Mouse (Mus musculus) heart, postnatal 14 days (tissue): Measurements from ENCODE around the gene Sarm1. TPM values are rescaled to one million over a fixed set of nuclear protein-coding genes. Genes with fewer than 3 reads are reported as not detected.

Experiments
- DNase-seq, 2 experiments: peaks; one replicate each; pipeline ENCODE4 v3.0.0; 2021 to 2022
- intact Hi-C: fragments of 180-260 bp; cut with DNase I; formaldehyde crosslinking; loops from one replicate; pipeline ENCODE4 v1.15.1; 2025
- total RNA-seq, 2 experiments: library from RNA; stranded (reverse); gene quantifications; 2 replicates each; pipeline ENCODE4 v1.2.3; 2021

Gene Sarm1
- total RNA-seq, 2 experiments from 2014 or later = 0.37 to 0.79 TPM

DNA sequence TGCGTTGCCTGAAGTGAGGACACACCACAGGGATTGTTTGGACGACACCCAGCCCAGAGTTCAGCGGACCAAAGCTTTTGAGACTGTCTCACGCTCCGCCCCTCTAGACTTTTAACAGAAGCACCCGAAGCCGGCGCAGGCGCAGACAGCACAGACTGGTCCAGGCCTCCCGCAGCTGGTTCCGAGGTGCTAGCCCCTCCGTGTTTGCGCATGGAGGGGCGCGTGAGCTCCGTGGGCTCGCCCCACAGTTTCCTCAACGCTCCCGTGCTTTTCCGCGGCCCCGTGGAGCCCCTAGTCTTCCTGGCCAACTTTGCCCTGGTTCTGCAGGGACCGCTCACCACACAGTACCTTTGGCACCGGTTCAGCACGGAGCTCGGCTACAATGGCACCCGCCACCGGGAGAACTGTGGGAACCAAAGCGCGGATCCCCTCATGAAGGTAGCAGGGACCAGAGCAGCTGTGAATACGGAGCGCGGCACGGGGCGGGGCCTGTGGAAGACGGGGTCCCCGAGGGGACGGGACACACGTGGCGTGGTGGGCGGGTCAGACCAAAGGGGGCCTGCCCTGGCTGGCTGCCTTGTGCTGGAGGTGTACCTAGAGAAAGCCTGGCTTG lies 31.9 kb downstream of the Sarm1 start, which contains the start of gene Slc46a1:
TSS of gene Slc46a1 (plus strand) at position 130 of the 613 bp plus-strand sequence.
- intact Hi-C loops = no loop called here
- DNase-seq = peak; percentile 84 to 89

DNA sequence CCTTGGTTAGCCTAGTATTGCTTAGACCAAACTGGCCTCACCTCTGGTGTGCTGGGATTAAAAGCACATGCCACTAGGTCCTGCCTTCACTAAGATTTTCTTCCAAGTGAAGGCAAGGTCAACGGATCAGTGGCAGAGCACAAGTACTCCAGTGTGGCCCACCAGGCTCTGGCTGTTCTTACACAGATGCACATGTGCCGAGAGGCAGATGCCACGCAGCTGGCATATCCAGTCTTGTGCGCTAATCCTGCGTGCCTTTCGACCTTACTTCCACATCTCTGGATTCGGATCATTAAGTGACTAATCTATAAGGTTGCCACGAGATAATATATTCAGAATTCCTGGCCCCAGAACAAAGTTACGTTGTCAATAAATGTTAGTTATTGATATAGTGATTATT lies 32.4 kb downstream of the Sarm1 start:
- intact Hi-C loops = no loop called here
- DNase-seq = no peak

DNA sequence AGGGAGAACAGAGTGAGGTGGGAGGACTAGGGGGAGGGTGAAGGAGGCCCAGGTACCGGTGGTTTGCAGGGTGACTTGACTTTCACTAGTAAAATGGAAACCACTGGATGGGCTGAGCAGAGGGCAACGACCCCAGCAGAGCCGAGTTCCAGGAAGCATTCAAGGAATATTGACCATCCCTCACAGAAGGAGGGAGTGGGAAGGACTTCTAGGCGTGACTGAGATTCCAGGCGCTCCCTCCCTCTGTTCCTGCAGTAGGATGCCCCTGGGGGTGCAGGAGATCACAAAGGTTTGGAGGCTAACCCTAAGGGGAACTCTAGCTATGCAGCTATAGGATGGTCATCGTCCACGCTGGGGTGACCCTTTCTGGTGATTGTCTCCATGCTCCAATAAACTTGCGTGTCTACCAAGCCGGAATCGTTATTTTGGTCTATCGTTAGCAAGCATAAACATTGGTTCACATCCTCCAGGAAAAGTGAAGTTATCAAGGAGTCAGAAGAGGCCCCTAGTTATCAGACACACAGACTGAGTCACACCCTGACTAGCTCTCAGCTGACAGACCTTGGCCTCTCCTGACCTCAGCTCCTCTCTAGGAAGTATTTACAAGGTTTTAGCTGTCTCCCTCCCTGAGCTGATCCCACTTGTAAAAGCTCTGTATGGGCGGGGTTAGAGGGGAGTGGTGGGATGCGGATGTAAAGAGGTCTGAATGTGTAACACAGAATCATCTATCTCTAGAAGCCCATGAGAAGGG lies 34.1 kb downstream of the Sarm1 start:
- intact Hi-C loops = no loop called here
- DNase-seq = no peak

DNA sequence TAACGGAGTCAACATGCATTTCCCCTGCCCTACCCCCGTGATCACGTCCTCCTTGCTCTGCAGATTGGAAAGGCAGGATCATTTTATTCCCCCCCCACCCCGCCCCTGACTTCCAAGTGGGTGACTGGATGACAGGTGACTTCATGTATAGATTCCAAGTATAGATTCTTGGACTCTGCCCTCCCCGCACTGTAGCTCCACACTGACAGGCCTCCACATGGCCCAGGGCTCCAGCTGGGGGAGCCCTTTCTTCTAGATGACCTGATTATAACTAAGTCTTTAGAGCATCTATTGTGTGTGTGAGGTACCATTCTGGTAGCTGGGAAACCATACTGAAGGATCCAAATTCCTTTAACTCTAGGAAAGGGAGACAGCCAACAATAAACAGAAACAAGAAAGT lies 34.9 kb downstream of the Sarm1 start:
- intact Hi-C loops = no loop called here

DNA sequence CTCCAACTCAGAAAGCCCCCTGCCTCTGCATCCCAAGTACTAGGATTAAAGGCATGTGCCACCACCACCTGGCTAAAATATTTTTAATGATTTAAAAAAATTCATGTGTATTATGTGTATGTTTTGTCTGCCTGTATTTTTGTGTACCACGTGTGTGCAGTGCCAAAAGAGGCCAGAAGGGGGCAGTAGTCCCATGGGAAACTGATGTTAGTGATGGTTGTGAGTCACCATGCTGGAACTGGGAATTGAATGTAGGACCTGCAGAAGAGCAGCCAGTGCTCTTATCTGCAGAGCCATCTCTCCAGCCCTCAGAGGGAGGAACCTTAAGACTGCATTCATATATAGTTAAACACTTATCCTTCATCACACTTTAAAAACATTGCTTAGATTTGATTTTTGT lies 35.7 kb downstream of the Sarm1 start:
- intact Hi-C loops = no loop called here
- no peak for DNase-seq

More for the DNA sequence above, 34.9 kb downstream of the Sarm1 start:
- no peak for DNase-seq

DNA sequence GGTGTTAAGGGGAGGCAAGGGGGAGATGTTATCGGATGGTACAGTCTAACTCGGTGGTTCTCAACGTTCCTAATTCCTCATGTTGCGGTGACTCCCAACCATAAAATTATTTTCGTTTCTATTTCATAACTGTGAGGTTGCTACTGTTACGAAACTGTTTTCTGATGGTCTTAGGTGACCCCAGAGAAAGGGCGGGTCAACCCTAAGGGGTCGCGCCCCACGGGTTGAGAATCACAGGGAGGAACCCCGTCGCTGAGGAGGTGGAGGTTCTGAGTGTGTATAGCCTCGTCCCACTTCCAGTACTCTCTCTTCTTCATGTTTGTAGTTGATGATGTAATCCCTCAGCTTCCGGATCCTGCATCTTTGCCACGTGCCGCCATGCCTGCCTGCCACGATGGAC lies 38.8 kb downstream of the Sarm1 start:
- intact Hi-C loops = no loop called here
- DNase-seq = no peak

DNA sequence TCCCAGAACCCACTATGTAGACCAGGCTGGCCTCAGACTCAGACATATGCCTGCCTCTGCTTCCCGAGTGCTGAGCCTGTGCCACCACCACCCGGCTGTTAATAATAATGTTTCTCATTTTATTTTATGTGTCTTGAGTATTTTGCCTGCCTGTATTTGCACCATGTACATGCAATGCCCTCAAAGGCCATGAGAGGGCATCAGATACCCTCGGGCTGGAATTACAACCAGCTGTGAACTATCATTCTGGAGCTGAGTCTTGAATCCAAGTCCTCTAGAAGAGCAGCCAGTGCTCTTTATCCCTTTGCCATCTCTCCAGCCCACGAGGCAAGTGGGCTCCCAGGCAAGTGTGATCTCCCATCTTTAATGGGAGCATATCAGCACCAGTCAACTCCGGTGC lies 42.2 kb downstream of the Sarm1 start:
- intact Hi-C loops = no loop called here
- peak; percentile 26 to 56 for DNase-seq

DNA sequence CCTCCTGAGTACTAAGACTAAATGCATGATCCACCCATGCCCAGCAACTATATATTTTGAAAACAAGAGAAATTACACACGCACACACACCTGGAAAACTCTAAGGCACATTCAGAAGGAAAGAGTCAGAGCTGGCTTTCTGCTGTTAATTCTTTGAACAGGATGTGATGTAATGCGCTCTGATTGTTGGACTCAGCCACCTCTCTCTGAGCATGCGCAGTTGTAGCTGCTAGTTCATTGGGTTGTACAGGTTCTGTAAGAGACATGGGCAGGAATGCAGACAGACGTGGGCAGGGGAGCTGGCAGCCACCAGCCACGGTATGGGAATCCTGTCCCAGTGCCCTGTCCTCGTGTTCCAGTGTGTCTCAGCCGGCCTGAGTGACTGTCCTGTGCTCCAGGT lies 43.3 kb downstream of the Sarm1 start:
- intact Hi-C loops = loop anchor here (5.0 kb wide), 1 partner anchor 92 kb away; no protein-coding TSS in a partner anchor
- no peak for DNase-seq

DNA sequence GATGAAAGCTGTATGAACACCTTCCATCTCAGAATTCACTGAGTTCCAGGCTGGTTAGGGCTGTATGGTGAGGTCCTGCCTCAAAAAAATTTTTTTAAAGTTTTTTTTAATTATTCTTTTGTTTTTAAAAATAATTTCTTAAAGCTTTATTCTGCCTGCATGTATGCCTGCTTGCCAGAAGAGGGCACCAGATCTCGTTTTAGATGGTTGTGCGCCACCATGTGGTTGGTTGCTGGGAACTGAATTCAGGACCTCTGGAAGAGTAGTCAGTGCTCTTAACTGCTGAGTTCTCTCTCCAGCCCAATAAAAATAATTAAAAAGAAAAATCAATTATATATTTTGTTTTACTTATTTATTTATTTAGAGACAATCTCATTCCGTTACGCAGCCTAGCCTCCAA lies 43.9 kb downstream of the Sarm1 start:
- intact Hi-C loops = loop anchor here (5.0 kb wide), 1 partner anchor 91 kb away; no protein-coding TSS in a partner anchor
- peak; percentile 56 to 75 for DNase-seq

DNA sequence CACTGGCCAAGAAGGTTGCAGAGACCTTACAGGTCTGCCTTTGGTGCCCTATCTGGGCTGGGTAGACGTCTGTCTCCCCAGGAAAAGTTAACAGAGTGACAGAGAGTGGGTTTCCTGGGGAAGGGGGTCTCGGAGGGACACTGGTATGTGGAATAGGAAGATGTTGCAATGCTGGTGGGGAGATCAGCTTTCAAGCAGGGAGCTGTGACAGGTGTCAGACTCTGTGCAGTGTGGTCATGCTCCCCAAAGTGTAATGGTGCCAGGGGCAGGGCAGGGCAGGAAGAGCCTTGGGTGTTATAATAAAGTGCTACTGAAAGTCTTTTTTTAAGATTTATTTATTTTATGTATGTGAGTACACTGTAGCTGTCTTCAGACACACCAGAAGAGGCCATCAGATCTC lies 47.2 kb downstream of the Sarm1 start:
- intact Hi-C loops = loop anchor here (5.0 kb wide), 1 partner anchor 88 kb away; no protein-coding TSS in a partner anchor
- DNase-seq = no peak

DNA sequence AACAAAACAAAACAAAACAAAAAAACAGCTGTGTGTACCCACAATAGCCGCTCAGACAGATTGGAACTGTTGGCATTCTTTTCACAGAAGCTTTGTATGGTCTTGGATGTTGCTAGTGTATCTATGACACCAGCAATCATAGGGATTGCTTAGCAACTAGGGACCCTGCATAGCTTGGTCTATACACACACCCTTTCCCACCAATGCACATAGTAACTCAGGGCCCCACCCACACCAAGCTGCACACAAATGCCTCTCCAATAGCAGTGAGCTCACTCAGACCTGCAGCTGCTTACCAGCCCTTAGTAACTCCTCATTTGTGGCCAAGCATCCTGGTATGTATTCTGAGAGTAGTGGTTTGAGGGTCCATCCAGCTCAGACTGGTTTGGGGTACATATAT lies 49.3 kb downstream of the Sarm1 start:
- intact Hi-C loops = no loop called here
- no peak for DNase-seq

DNA sequence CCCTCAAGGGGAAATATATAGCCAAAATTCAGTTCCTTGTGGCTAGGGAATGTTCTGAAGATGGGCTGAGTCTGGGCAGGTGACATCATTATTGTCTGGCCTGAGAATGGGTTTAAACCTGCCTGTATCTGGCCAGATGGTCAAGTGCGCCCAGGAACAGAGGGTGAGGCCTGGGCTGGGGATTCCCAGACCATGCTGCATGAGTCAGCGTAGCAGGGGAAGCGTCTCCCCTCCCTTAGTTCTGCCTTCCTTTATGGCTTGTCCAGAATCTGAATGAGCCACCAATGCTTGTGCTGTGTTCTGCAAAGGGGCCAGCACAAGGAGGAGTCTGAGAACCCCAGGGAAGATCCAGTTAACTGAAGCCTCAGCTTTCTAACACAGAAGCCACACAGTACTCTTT lies 50.4 kb downstream of the Sarm1 start:
- DNase-seq = no peak
- intact Hi-C loops = no loop called here

DNA sequence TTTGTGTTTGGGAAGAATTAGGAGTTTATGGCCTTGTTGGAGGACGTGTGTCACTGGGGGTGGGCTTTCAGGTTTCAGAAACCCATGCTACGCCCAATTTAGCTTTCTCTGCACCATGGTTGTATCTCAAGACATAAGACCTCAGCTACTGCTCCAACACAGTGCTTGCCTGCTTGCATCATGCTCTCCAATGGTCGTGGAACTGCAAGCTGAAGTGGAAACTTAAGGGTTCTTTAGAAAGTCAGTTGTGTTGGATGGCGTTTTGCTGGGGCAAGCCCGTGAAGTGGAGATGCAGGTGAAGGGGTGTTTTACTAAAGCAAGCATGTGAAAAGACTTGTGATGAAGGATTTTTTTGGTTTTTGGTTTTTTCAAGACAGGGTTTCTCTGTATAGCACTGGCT lies 54.4 kb downstream of the Sarm1 start:
- intact Hi-C loops = no loop called here
- no peak for DNase-seq

DNA sequence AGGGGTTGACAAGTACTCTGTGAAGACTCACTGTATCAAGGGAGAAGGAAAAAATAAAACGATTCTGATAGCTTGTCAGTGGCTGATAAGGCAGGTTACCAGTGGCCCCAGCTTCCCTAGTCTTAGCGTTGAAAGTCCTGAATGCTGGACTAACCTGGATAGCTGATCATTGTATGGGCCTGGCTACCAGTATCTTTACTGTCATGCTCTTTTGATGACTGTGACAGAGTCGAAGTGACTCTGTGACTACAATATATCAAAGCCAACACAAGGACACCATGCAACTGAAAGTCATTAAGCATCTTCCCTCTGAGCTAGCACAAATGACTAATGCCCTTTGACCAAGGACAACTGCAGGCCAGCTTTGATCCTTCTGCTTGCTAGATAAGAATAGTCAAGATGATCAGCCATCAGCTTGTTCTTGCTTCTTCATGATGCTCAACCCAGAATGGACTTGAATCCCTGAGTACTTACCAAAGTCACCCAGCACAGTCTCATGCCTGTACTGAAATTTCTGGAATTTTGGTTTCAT lies 59.1 kb downstream of the Sarm1 start:
- intact Hi-C loops = no loop called here
- no peak for DNase-seq

DNA sequence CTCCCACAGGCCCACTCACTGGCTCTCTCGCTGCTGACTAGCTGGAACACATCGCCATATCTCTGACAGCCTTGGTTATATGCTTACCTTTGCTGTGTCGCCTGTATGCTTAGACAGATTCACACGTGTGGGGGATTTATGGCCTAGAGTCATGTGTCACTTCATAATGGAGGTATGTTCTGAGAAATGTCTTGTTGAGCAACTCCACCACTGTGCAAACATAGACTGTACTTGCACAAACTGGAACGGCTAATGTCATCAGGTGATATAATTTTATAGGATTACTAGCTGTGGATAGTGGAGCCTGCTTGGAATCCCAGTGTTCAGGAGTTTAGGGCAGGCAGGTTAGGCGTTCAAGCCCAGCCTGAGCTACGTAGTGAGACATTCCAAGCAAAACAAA lies 60.4 kb downstream of the Sarm1 start:
- no peak for DNase-seq
- intact Hi-C loops = no loop called here

DNA sequence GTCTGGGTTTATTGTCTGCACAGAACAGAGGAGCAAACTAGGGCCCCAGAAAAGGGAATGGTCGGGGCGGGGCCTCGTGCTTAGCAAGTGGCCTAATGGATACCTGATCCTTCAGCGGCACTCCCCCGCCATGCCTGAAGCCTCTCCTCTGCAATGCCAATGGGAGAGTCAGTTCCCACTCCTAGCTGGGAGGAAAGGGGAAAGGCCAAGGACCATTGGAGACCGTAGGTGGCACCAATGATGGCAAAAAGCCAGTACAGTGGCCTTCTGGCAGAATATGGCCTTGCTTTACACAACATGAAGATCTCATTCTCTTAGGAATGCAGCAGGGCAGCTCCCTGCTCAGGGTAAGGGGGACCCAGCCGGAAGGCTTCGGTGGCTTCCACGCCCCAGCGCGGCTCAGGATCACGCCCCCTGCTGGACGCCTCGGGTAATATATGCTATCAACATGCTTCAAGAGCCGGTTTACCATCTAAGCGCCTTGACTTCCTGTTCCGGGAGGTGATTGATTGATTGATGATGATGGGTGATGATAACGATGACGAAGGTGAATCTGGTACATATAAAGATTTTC lies 61.7 kb downstream of the Sarm1 start:
- peak; percentile 16 to 31 for DNase-seq
- intact Hi-C loops = no loop called here

DNA sequence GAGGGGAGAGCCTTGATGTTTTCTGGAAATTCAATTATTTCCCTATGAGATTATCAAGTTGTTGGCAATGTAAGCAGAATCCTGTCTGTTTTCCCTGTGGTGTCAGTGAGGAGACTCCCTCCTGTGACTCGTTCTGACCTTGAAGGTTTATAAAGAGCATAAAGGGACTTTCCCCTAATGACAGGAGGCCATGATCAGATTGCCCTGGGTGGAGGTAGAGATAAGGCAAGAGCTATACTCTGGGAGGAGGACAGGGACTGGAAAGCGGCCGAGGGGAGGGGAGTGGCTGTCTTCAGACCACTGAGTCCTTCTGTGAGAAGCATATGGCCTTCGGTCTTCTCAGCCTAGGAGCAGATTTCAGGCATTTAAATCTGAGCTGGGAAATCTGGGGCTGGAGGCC lies 63.5 kb downstream of the Sarm1 start:
- no peak for DNase-seq
- intact Hi-C loops = no loop called here

DNA sequence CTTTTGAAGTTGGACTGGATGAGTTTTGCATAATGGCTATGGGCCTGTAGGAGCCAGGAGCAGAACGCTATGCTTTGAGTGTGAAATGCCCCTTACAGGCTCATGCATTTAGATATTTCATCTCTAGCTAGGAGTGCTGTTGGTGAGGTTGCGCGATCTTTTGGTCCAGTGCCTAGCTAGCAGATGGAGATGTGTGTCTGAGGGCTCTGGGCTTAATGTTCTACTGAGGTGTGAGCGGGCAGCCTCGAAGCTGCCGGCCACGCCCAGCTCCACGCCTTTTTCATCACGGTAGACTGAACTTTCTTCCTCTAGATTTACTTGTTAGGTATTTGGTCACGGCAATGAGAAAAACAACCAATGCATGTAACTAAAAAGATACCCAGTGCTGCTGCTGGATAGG lies 66.4 kb downstream of the Sarm1 start:
- intact Hi-C loops = no loop called here
- DNase-seq = no peak

DNA sequence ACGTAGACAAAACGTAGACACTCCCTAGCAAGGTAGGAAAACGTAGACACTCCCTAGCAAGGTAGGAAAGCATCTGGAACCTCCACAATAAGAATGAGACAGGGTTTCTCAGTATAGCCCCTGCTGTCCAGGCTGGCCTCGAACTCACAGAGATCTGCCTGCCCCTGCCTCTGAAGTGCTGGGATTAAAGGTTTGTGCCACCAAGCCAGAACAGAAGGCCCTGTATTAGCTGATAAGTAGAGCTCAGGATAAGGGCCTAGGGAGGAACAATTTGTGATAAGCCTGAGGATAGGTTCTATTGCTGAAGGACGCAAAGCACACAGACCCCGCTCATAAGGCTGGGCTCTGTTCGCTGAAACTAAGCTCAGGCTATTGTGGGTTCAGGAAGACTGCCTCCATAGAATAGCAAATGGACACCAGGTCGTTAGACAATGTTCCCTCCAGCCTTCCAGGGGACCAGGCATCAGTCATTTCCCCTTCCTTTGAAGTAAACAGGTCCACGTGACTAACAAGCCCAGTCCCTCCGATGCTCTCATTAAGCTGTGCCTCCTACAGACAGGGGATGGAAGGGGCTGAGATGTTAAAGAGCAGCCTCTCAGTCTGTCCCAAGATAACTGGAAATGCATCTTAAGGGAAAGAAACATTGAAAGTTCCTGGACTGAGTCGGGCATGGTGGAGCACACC lies 67.2 kb downstream of the Sarm1 start:
- intact Hi-C loops = no loop called here
- DNase-seq = no peak

DNA sequence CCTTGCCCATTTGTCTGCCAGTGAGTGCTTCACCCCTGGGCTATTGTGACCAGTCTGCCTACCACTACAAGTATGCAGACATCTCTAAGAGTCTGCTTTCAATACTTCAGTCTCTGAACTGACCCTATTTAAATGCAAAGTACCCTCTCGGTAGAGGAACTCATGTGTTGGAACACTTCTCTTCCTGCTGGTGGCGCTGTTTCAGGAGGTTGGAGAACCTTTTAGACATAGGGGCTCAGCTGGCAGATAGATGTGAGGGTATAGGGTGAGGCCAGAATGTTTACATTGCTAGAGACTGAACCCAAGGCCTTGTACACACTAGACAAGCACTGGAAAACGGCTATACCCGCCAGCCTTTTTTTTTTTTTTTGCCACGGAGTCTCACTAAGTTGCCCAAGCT lies 69.2 kb downstream of the Sarm1 start:
- intact Hi-C loops = no loop called here
- no peak for DNase-seq

DNA sequence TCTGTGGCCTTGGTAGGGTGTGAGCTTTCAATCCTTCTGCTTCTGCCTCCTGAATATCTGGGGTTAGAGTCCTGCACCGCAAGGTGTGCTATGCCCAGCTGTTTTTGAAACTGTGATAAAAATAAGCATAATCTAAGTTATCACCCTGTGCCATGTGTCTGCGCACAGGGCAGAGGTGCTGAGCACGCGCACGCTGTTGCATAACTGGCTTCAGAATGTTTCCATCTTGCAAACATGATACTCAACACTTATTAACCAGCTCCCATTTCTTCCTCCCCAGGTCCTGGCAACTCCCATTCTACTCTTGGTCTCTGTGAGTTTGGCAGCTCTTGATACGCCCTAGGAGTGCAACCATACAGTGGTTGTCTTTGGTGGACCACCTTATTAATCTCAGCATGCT lies 69.9 kb downstream of the Sarm1 start:
- DNase-seq = no peak
- intact Hi-C loops = no loop called here
